Mouse (Mus musculus): ENCODE data around the gene Smad3. TPM values are rescaled to one million over a fixed set of nuclear protein-coding genes. Genes with fewer than 3 reads are reported as not detected.

Gene Smad3
- total and polyA plus RNA-seq, 3 experiments, result 7.5 to 10.2 TPM; not detected in 1

DNA sequence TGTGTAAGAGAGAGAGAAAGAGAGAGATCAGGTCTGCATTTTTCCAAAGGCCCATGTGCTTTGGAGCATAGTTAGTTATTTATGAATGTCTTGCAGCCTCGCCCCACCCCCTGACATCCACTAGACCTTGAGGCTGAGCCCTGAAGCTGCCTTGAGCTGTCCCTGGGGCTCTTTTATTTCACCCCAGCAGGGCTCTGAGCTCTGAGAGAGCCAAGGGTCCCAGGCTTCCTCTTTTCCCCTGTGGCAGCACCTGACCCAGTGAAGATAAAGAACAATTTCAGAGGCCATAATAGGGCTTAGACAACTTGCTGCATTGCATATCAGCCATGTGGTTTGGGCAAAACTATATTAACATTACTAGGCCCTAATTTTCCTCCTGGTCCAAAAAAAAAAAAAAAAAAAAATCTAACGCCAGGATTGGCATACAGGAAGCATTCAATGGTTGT is 93.5 kb downstream of the Smad3 start:
- Histone ChIP-seq H3K27me3 (ENCODE audit: control insufficient read depth in 1 of 2, insufficient read depth in 2 of 2, low read length in 2 of 2) (no peaks in the 10 kb centered on the region), H3K9ac (ENCODE audit: control insufficient read depth, low read depth, low read length, poor library complexity, severe bottlenecking) (peak overlapping the region; percentile 54), H3K36me3 (ENCODE audit: control insufficient read depth in 1 of 2, insufficient read depth in 2 of 2, low read length in 2 of 2) (peaks cover 0 to 13% of the 10 kb centered on the region in 2 experiments; a peak in 2 of 4 replicates), H3K27ac (ENCODE audit: control insufficient read depth, low read depth, low read length) (peak overlapping the region; percentile 86), H3K4me1 (ENCODE audit: control insufficient read depth in 1 of 2, insufficient read depth in 2 of 2, low read length in 2 of 2) (peaks cover 12 to 20% of the 10 kb centered on the region in 2 experiments; a peak in 3 of 4 replicates), H3K9me3 (replicated peaks; ENCODE audit: insufficient read depth, low read length) (no peaks in the 10 kb centered on the region), H3K4me3 (ENCODE audit: control insufficient read depth in 1 of 2, insufficient read depth in 1 of 2, low read depth in 2 of 2, low read length in 2 of 2) (no peak overlapping the region), H3K79me2 (ENCODE audit: control insufficient read depth, insufficient read depth, low read length, poor library complexity) (no peaks in the 10 kb centered on the region)
- peak; percentile 90 for DNase-seq (ENCODE audit: low read depth, low spot score)
- TF ChIP-seq RCOR1 (IDR thresholded peaks at IDR 0.05; ENCODE audit: low read depth, low read length) (peak; percentile 50; the same call in 1 of the 2 replicates), ZMIZ1 (IDR thresholded peaks at IDR 0.05; ENCODE audit: low read depth, low read length) (no peak), TBP (IDR thresholded peaks at IDR 0.05; ENCODE audit: low read depth, low read length) (no peak), POLR2AphosphoS5 (IDR thresholded peaks at IDR 0.05; ENCODE audit: borderline replicate concordance, low read depth, low read length) (no peak), MXI1 (IDR thresholded peaks at IDR 0.05; ENCODE audit: low read depth, low read length) (peak; percentile 85), TCF12 (IDR thresholded peaks at IDR 0.05; ENCODE audit: low read depth, low read length) (peak; percentile 86), KAT2A (conservative IDR thresholded peaks at IDR 0.05; ENCODE audit: low read depth, low read length) (no peak), EP300 (IDR thresholded peaks at IDR 0.05; ENCODE audit: low read depth in 1 of 2, low read length in 2 of 2) (peak; percentile 77 to 92), MAFK (IDR thresholded peaks at IDR 0.05; ENCODE audit: borderline replicate concordance, low read depth, low read length) (no peak), RAD21 (IDR thresholded peaks at IDR 0.05; ENCODE audit: low read depth, low read length) (no peak; the same call in none of the 2 replicates), USF2 (IDR thresholded peaks at IDR 0.05; ENCODE audit: borderline replicate concordance in 1 of 2, insufficient read depth in 1 of 2, low read depth in 1 of 2, low read length in 2 of 2) (0 out of 4 replicates have a peak, but pooled peaks of 1 of the 2 experiments have one; percentile 18), MEF2A (IDR thresholded peaks at IDR 0.05; ENCODE audit: extremely low read depth, insufficient replicate concordance, low read depth, low read length, poor library complexity, severe bottlenecking) (no peak), MYC (IDR thresholded peaks at IDR 0.05; ENCODE audit: low read depth, low read length) (peak; percentile 96), USF1 (IDR thresholded peaks at IDR 0.05; ENCODE audit: low read depth, low read length) (peak; percentile 83), CTCF (IDR thresholded peaks at IDR 0.05 in 2 of 3, conservative IDR thresholded peaks at IDR 0.05 in 1 of 3; ENCODE audit: control insufficient read depth in 1 of 3, insufficient read depth in 1 of 3, low read depth in 2 of 3, low read length in 3 of 3, poor library complexity in 1 of 3, severe bottlenecking in 1 of 3) (no peak), GATA1 (IDR thresholded peaks at IDR 0.05; ENCODE audit: low read depth, low read length) (peak; percentile 89), ZC3H11A (IDR thresholded peaks at IDR 0.05; ENCODE audit: low read depth, low read length) (no peak), E2F4 (IDR thresholded peaks at IDR 0.05; ENCODE audit: borderline replicate concordance, low read depth, low read length) (no peak), MAZ (IDR thresholded peaks at IDR 0.05; ENCODE audit: low read depth, low read length) (no peak), CHD1 (IDR thresholded peaks at IDR 0.05; ENCODE audit: low read depth, low read length) (no peak), NELFE (IDR thresholded peaks at IDR 0.05; ENCODE audit: low read depth, low read length) (no peak), ETS1 (IDR thresholded peaks at IDR 0.05; ENCODE audit: low read depth, low read length) (peak; percentile 84), JUND (IDR thresholded peaks at IDR 0.05; ENCODE audit: low read depth, low read length) (no peak), MYB (IDR thresholded peaks at IDR 0.05; ENCODE audit: low read depth, low read length) (no peak), ZNF384 (IDR thresholded peaks at IDR 0.05; ENCODE audit: low read depth, low read length) (peak; percentile 95), UBTF (IDR thresholded peaks at IDR 0.05; ENCODE audit: borderline replicate concordance, insufficient read depth, low read depth, low read length) (no peak), HCFC1 (IDR thresholded peaks at IDR 0.05; ENCODE audit: low read depth, low read length) (no peak), SIN3A (IDR thresholded peaks at IDR 0.05; ENCODE audit: low read length) (peak; percentile 63; the same call in 1 of the 2 replicates), MAX (IDR thresholded peaks at IDR 0.05; ENCODE audit: low read length) (peak; percentile 86), ZKSCAN1 (IDR thresholded peaks at IDR 0.05; ENCODE audit: low read depth, low read length) (no peak; the same call in 1 of the 2 replicates), POLR2A (IDR thresholded peaks at IDR 0.05; ENCODE audit: control insufficient read depth in 1 of 2, insufficient read depth in 1 of 2, low read depth in 1 of 2, low read length in 2 of 2, poor library complexity in 1 of 2) (no peak), CHD2 (IDR thresholded peaks at IDR 0.05; ENCODE audit: low read length) (no peak), SMC3 (IDR thresholded peaks at IDR 0.05; ENCODE audit: low read depth, low read length) (no peak), TAL1 (IDR thresholded peaks at IDR 0.05; ENCODE audit: low read length) (peak; percentile 86), GABPA (IDR thresholded peaks at IDR 0.05; ENCODE audit: low read depth, low read length) (no peak), POLR2AphosphoS2 (IDR thresholded peaks at IDR 0.05; ENCODE audit: low read length) (no peak), BHLHE40 (IDR thresholded peaks at IDR 0.05; ENCODE audit: borderline replicate concordance, low read depth, low read length) (peak; percentile 94; the same call in 1 of the 2 replicates), ELF1 (IDR thresholded peaks at IDR 0.05; ENCODE audit: low read depth, low read length) (0 out of 2 replicates have a peak, but pooled peaks have one; percentile 41)
